Mouse (Mus musculus) thymus, adult 2 months (tissue): ENCODE data around the gene AI837181. TPM values are rescaled to one million over a fixed set of nuclear protein-coding genes. Genes with fewer than 3 reads are reported as not detected.

ENCODE experiments used
- DNase-seq: peaks from one replicate; pipeline ENCODE4 v3.0.0; 2021
- H3K27ac ChIP-seq: fragments of 200-500 bp; 2 replicates; pipeline ENCODE4 v1.5.1; 2012; ENCODE audit warnings: low read length, control low read depth; ENCODE audit not compliant: control insufficient read depth, insufficient read depth
- H3K27me3 ChIP-seq: fragments of 200-500 bp; 2 replicates; pipeline ENCODE4 v1.6.1; 2012; ENCODE audit warnings: mild to moderate bottlenecking, low read length, moderate library complexity, mixed read lengths; ENCODE audit not compliant: control insufficient read depth, insufficient read depth
- H3K36me3 ChIP-seq: fragments of 200-500 bp; 2 replicates; pipeline ENCODE4 v1.6.1; 2012; ENCODE audit warnings: mild to moderate bottlenecking, low read length, moderate library complexity; ENCODE audit not compliant: control insufficient read depth, insufficient read depth
- H3K4me1 ChIP-seq: fragments of 200-500 bp; replicated peaks from 2 replicates; pipeline ENCODE4 v1.6.1; 2012; ENCODE audit warnings: low read length; ENCODE audit not compliant: control insufficient read depth, insufficient read depth
- H3K4me3 ChIP-seq: fragments of 200-500 bp; 2 replicates; pipeline ENCODE4 v1.5.1; 2012; ENCODE audit warnings: mild to moderate bottlenecking, low read length, control low read depth, moderate library complexity; ENCODE audit not compliant: control insufficient read depth, insufficient read depth
- CTCF ChIP-seq: fragments of 200-500 bp; IDR thresholded peaks from 2 replicates; pipeline ENCODE4 v1.5.1; 2012; ENCODE audit warnings: mild to moderate bottlenecking, control low read depth, low read length, moderate library complexity, borderline replicate concordance; ENCODE audit not compliant: control insufficient read depth, poor library complexity, insufficient read depth; ENCODE audit errors: extremely low read depth
- POLR2A ChIP-seq: fragments of 200-500 bp; IDR thresholded peaks from 2 replicates; pipeline ENCODE4 v1.6.1; 2012; ENCODE audit warnings: mild to moderate bottlenecking, low read length, control low read depth, moderate library complexity; ENCODE audit not compliant: control insufficient read depth, poor library complexity, insufficient read depth; ENCODE audit errors: extremely low read depth
- WGBS: fragments of 180-500 bp; shearing (Covaris S2); methylation state at CpG from one replicate; pipeline ENCODE4 v1.1.7; 2018; 5-methylcytosine and 5-hydroxymethylcytosine counted together
- polyA plus RNA-seq: library from polyadenylated mRNA; depleted of rRNA; stranded (reverse); fragments of >200 nt; gene quantifications from 2 replicates; pipeline ENCODE4 v1.2.3, GENCODE M21; 2012

The AI837181 gene
- polyA plus RNA-seq, 1 experiment, result 149 TPM

- no peak for TF ChIP-seq POLR2A
- no peak for TF ChIP-seq CTCF
- no peak for DNase-seq
- Histone ChIP-seq H3K4me1 (peaks cover 32% of the 10 kb centered on the region), H3K36me3 (0 out of 2 replicates have a peak, but pooled peaks cover 11% of the 10 kb centered on the region), H3K27me3 (no peaks in the 10 kb centered on the region), H3K27ac (no peak overlapping the region), H3K4me3 (no peak overlapping the region)
- 93% methylated on average over 9 of the region's 9 CpGs for WGBS
These were observed 2.0 kb upstream of the AI837181 start for GRCm38 (mm10) chr19:5422895-5423443.

DNA sequence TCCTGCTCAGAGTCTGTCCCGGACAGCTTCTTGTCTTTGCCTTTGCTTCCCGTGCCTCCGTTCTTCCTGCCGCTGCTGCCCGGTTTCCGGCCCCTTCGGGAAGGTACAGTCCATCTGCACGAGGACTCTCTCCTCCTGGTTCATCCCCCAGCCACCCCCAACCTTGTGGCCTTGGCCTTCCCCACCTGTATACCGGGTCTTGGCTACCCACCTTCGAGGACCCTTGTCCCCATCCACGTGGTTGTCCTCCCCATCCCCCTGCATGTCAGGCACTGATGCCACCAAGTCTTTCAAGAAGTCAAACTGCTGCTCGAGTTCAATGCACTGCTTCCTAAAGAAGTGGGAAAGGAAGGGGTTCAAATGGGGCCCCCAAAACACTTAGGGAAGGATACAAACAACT, 1.4 kb upstream of the AI837181 start:
- no peak overlapping the region for H3K27ac ChIP-seq
- TF ChIP-seq POLR2A (no peak), CTCF (no peak)
- WGBS, result 60% methylated on average over 12 of the region's 12 CpGs
- no peak for DNase-seq
- peak overlapping the region; percentile 63 for H3K4me3 ChIP-seq
- H3K36me3 ChIP-seq, result 0 out of 2 replicates have a peak, but pooled peaks cover 8% of the 10 kb centered on the region
- peaks cover 32% of the 10 kb centered on the region for H3K4me1 ChIP-seq
- H3K27me3 ChIP-seq, result no peaks in the 10 kb centered on the region

GRCm38 (mm10) chr19:5424092-5424781, 707 bp upstream of the AI837181 start:
- Histone ChIP-seq H3K4me3 (peak overlapping the region; percentile 63), H3K36me3 (0 out of 2 replicates have a peak, but pooled peaks cover 8% of the 10 kb centered on the region), H3K4me1 (peaks cover 32% of the 10 kb centered on the region), H3K27me3 (no peaks in the 10 kb centered on the region), H3K27ac (peak overlapping the region; percentile 31; the same call in 1 of the 2 replicates)
- peak; percentile 77 for DNase-seq
- TF ChIP-seq POLR2A (no peak), CTCF (no peak)
- WGBS, result under 1% methylated on average over 41 of the region's 48 CpGs

- H3K4me3 ChIP-seq, result peak overlapping the region; percentile 83; the same call in 1 of the 2 replicates
- H3K36me3 ChIP-seq, result 0 out of 2 replicates have a peak, but pooled peaks cover 8% of the 10 kb centered on the region
- H3K4me1 ChIP-seq, result peaks cover 47% of the 10 kb centered on the region
- WGBS, result 89% methylated on average over 18 of the region's 18 CpGs
- peak overlapping the region; percentile 41; the same call in 1 of the 2 replicates for H3K27ac ChIP-seq
- no peak for TF ChIP-seq CTCF
- TF ChIP-seq POLR2A, result no peak
- no peaks in the 10 kb centered on the region for H3K27me3 ChIP-seq
- DNase-seq, result peak; percentile 13
These were observed 1.1 kb downstream of the AI837181 start for GRCm38 (mm10) chr19:5425906-5426565.

- no peak overlapping the region for H3K4me3 ChIP-seq
- 0 out of 2 replicates have a peak, but pooled peaks cover 8% of the 10 kb centered on the region for H3K36me3 ChIP-seq
- no peaks in the 10 kb centered on the region for H3K27me3 ChIP-seq
- no peak for DNase-seq
- no peak for TF ChIP-seq CTCF
- no peak for TF ChIP-seq POLR2A
- peaks cover 53% of the 10 kb centered on the region for H3K4me1 ChIP-seq
- H3K27ac ChIP-seq, result no peak overlapping the region
- 89% methylated on average over 13 of the region's 13 CpGs for WGBS
These were observed 1.8 kb downstream of the AI837181 start for GRCm38 (mm10) chr19:5426640-5427290.

DNA sequence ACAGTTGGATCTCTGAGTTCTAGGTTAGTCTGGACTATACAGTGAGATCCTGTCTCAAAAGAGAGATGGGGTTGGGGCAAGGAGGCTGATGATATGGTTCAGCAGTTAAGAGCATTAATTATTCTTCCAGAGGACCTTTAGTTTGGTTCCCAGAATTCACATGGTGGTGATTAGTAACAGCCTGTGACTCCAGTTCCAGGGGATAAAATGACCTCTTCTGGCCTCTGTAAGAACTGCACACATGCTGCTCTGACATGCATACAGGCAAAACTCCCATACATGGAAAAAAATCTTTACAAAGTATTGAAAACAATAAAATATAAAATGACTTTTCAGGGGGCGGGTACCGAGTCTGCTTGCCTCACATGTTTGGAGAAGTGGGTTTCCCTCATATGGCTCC, 3.1 kb downstream of the AI837181 start:
- WGBS, result 82% methylated on average over 2 of the region's 2 CpGs
- peak; percentile 53 for DNase-seq
- no peaks in the 10 kb centered on the region for H3K27me3 ChIP-seq

More for the DNA sequence above, 3.1 kb downstream of the AI837181 start:
- Histone ChIP-seq H3K27ac (no peak overlapping the region), H3K4me3 (no peak overlapping the region), H3K4me1 (peaks cover 49% of the 10 kb centered on the region), H3K36me3 (0 out of 2 replicates have a peak, but pooled peaks cover 8% of the 10 kb centered on the region)
- TF ChIP-seq POLR2A (no peak), CTCF (no peak)
